Mouse (Mus musculus): ENCODE data around the gene 4930564D02Rik. TPM values are rescaled to one million over a fixed set of nuclear protein-coding genes. Genes with fewer than 3 reads are reported as not detected.

4930564D02Rik gene
- polyA plus RNA-seq, 2 experiments from 2014 or later: not detected

GRCm38 (mm10) chr3:105058627-105059513 is 7.8 kb upstream of the 4930564D02Rik start:
- ATAC-seq: peak; percentile 43

DNA sequence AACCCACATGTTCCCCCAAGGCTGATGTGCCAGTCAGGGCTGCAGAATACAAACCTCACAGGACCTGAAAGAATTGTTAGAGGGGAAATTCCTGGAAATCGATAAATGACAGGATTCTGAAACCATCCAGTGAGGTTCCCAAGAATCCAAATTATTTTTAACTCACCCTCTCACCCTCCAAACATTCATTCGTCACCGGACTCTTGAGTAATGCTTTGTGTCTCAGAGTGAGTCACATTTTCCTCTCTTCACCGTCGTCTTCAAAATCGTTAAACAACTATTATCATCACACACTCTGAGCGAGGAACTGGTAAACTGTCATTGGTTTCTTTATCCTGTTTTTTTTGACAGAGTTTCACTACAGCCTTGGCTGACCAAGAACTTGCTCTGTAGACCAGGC is 6.7 kb upstream of the 4930564D02Rik start:
- no peak for ATAC-seq

DNA sequence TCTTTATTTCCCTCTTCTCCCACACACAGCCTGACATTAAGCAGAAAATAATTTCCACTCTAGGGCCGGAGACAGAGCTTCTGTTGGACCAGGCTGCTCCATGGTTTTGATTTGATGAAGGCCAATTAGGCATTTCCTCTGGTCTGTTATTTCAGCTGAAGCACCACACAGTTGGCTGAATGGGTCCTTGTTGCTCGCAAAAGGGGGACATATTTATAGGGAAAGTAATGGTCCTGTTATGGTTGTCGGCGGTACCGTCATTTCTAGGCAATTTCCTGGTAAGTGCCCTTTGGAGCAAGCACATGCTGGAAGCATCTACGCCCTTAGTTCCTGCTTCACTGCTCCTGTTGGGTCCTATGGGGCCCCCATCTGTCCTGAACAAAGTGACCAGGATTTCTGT is 5.7 kb upstream of the 4930564D02Rik start:
- ATAC-seq: no peak

DNA sequence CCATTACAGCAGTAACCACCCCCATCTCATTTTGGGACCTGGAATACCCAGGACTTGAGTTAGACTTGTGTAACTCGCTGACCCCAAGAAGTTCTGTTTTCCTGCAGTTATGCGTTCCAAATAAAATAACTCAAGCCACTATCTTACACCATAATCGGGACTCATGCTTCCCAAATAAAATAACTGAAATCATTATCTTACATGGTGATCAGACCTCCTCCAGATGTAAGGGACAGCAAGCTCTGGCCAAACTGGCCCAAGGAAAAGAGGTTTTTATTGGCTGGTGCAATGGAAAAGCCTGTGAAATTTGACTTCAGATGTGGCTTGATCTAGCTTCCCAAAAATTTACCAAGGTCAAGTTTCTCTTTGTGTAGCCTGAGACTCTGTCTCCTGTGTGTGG is 5.1 kb upstream of the 4930564D02Rik start:
- ATAC-seq: no peak

GRCm38 (mm10) chr3:105061991-105062390 is 4.7 kb upstream of the 4930564D02Rik start:
- no peak for ATAC-seq

GRCm38 (mm10) chr3:105062676-105063075 is 4.0 kb upstream of the 4930564D02Rik start:
- no peak for ATAC-seq

- no peak for ATAC-seq
These were observed 3.9 kb downstream of the 4930564D02Rik start for GRCm38 (mm10) chr3:105070553-105070952.

GRCm38 (mm10) chr3:105071251-105071650 is 4.6 kb downstream of the 4930564D02Rik start:
- ATAC-seq: no peak

- no peak for ATAC-seq
These were observed 5.9 kb downstream of the 4930564D02Rik start for GRCm38 (mm10) chr3:105072536-105072935.

DNA sequence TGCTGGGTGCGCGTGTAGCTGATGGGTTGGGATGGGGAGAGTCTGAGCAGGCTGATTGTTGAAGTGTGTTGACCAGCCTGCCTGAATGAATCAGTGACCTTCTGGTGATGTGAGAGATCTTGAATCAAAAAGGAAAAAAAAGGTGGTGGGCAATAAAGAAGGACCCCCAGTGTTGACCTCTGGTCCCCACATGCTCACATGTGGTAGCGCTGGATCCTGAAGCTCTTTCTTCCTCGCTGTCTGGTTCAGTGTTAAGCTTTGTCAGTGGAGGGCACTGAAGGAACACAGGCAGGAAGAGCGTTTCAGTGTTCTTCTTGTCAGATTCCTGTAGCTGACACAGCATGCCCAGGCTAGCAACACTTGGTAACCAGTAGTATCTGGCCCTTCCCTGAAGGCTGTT is 9.2 kb downstream of the 4930564D02Rik start:
- ATAC-seq: no peak

- ATAC-seq: no peak
These were observed 11.7 kb downstream of the 4930564D02Rik start for GRCm38 (mm10) chr3:105078231-105078826.

- no peak for ATAC-seq
These were observed 20.7 kb downstream of the 4930564D02Rik start for GRCm38 (mm10) chr3:105087344-105087743.

GRCm38 (mm10) chr3:105088638-105089037 is 22.0 kb downstream of the 4930564D02Rik start:
- ATAC-seq: no peak

- ATAC-seq: no peak
These were observed 23.5 kb downstream of the 4930564D02Rik start for GRCm38 (mm10) chr3:105090147-105090546.

DNA sequence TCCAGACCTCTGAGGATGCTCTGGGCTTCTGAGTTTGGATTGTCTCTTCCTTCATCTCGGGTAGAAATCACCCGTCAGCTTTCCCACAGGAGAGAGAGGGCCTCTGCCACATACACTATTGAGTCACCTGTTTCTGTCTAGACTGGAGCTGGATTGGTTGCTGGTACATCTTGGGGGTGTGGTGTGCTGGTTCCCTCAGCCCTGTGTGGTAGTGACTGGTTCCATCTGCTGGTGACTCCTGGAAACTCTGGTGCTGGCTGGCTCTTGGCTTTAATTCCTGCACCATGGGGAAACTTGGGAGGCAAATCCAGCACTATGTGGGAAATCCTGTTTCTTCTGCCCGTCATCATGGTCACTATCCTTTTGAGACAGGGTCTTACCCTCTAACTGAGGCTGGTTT is 24.3 kb downstream of the 4930564D02Rik start:
- no peak for ATAC-seq

DNA sequence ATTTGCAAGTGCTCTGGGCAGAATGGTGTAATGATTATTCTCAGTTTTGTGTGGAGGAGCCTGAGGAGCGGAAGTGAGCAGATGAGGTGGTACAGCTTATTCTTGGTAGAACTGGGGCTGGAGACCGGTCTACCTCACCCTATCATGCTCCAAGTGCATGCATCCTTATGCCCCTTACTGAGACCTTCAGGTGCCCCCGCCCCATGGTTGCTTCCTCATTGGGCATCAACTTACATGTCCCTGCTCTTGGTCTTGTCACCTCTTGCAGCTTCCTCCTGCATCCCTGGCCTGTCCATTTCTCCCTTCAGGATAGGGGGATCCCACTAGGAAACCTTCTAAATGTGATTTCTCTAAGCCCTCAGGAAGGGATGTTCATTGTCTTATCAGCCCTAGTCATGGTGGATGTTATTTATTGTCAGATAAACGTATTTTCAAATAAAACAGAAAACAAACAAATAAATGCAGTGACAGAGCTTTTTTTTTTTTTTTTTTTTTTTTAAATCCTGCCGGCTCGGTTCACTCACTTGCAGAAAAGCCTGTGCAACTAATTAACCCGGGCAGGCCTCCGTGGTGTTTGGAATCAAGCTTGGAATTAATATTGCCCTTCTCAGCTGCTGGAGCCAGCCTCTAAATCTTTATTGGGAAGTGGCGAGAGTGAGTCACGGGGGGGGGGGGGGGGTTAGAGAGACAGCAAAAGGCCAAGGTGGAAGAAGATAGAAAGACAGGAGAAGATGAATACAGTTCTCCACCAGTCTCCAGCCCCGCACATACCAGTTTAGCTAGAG is 26.3 kb downstream of the 4930564D02Rik start:
- no peak for ATAC-seq

GRCm38 (mm10) chr3:105094448-105094847 is 27.8 kb downstream of the 4930564D02Rik start:
- no peak for ATAC-seq

GRCm38 (mm10) chr3:105095026-105095425 is 28.4 kb downstream of the 4930564D02Rik start:
- no peak for ATAC-seq

GRCm38 (mm10) chr3:105097581-105097980 is 30.9 kb downstream of the 4930564D02Rik start:
- no peak for ATAC-seq

DNA sequence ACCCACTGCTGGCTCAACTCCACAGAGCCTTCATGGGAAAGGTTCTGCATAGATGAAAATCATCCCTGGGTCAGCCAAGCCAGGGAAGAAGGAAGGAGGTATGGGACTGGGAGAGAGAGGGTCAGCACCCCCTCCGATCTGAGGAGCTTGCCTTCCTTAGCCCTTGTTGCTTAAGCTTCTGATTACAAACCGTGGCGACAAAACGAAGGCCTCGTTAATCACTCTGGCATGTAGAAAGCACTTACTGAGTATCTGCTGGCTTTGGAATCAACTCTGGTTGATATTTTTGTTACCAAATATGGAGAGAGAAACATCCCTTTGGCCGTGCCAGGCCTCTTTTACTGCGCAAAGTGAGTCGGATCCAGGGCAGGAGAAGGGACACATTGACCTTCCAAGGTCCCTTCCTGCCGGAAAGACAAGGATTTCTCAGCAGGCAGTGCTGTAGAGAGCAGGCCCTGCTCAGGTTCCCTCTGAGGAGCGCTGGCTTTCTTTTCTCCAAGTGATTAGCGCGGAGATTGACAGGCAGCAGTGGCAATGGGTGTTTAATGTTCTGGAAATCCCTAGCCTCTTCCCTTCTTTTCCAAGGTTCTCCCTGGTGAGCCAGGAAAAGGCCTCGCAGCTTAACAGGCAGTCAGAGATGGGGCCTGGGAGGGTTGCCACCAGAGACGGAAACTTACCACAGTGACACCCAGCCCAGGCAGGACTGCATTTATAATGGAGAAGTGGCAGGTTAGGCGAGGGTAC is 33.1 kb downstream of the 4930564D02Rik start:
- ATAC-seq: no peak

GRCm38 (mm10) chr3:105100270-105100589 is 33.6 kb downstream of the 4930564D02Rik start:
- ATAC-seq: no peak

GRCm38 (mm10) chr3:105105827-105106226 is 39.2 kb downstream of the 4930564D02Rik start:
- no peak for ATAC-seq

- ATAC-seq: no peak
These were observed 47.2 kb downstream of the 4930564D02Rik start for GRCm38 (mm10) chr3:105113859-105114258.
